Comparison of ENCODE assay signal across 8 mouse cellular contexts in genomic region chr12:3791732-3792131, GRCm38 (mm10). TPM values are rescaled to one million over a fixed set of nuclear protein-coding genes. Genes with fewer than 3 reads are reported as not detected.
DNase-seq lines count a peak whose midpoint lies in the region; ATAC-seq and TF ChIP-seq lines count a peak whose summit lies in the region.

No protein-coding gene starts in this region.

- H3K36me3 ChIP-seq in kidney, embryonic 14.5 days (ENCODE audit: control insufficient read depth, insufficient read depth, low read length), result no peaks in the 10 kb centered on the region
- no peaks in the 10 kb centered on the region for H3K36me3 ChIP-seq in limb, embryonic 14.5 days (ENCODE audit: control insufficient read depth, insufficient read depth, low read length)
- no peaks in the 10 kb centered on the region for H3K36me3 ChIP-seq in midbrain, embryonic 16.5 days (ENCODE audit: control insufficient read depth, insufficient read depth, low read length)
- no peaks in the 10 kb centered on the region for H3K36me3 ChIP-seq in spleen, adult 2 months (ENCODE audit: control insufficient read depth, insufficient read depth, low read length)

- no peaks in the 10 kb centered on the region for H3K27me3 ChIP-seq in kidney, embryonic 14.5 days (ENCODE audit: control insufficient read depth, insufficient read depth, low read length)
- H3K27me3 ChIP-seq in limb, embryonic 14.5 days (ENCODE audit: control insufficient read depth, insufficient read depth, low read length), result no peaks in the 10 kb centered on the region
- H3K27me3 ChIP-seq in midbrain, embryonic 16.5 days (ENCODE audit: control insufficient read depth, insufficient read depth, low read depth, low read length), result no peaks in the 10 kb centered on the region
- no peaks in the 10 kb centered on the region for H3K27me3 ChIP-seq in spleen, adult 2 months (ENCODE audit: control insufficient read depth, insufficient read depth, low read length)

- H3K4me2 ChIP-seq in kidney, embryonic 14.5 days (replicated peaks; ENCODE audit: low read depth, low read length), result peak overlapping the region; percentile 63
- peak overlapping the region; percentile 71 for H3K4me2 ChIP-seq in limb, embryonic 14.5 days (replicated peaks; ENCODE audit: low read depth, low read length, severe bottlenecking)
- H3K4me2 ChIP-seq in midbrain, embryonic 16.5 days (ENCODE audit: low read length), result peak overlapping the region; percentile 63

- ATAC-seq in kidney, embryonic 14.5 days (ENCODE audit: low FRiP score, low TSS enrichment), result peak; percentile 92
- peak; percentile 75 for ATAC-seq in limb, embryonic 14.5 days (ENCODE audit: low FRiP score, low read depth)
- peak; percentile 94 for ATAC-seq in midbrain, embryonic 16.5 days

- TF ChIP-seq CTCF in embryonic fibroblast, embryonic 13.5 days (IDR thresholded peaks at IDR 0.05; ENCODE audit: borderline replicate concordance, insufficient read depth, low read length), result peak; percentile 94
- TF ChIP-seq CTCF in spleen, adult 2 months (IDR thresholded peaks at IDR 0.05; ENCODE audit: extremely low read depth, insufficient read depth, insufficient read length, insufficient replicate concordance), result peak; percentile 96

- peak overlapping the region; percentile 40 for H3K4me3 ChIP-seq in embryonic fibroblast, embryonic 13.5 days (ENCODE audit: insufficient read depth, low read length)
- peak overlapping the region; percentile 36 for H3K4me3 ChIP-seq in kidney, embryonic 14.5 days (ENCODE audit: low read length)
- peak overlapping the region; percentile 37 for H3K4me3 ChIP-seq in limb, embryonic 14.5 days (replicated peaks; ENCODE audit: low read length)
- peak overlapping the region; percentile 31 for H3K4me3 ChIP-seq in midbrain, embryonic 16.5 days (ENCODE audit: low read depth, low read length)
- H3K4me3 ChIP-seq in spleen, adult 2 months (ENCODE audit: extremely low read depth, insufficient read depth, insufficient read length), result peak overlapping the region; percentile 26; the same call in 1 of the 2 replicates

- under 1% methylated on average over 22 of the region's 22 CpGs for WGBS in kidney, embryonic 14.5 days
- WGBS in limb, embryonic 14.5 days, result under 1% methylated on average over 22 of the region's 22 CpGs
- under 1% methylated on average over 22 of the region's 22 CpGs for WGBS in midbrain, embryonic 16.5 days
- WGBS in spleen, adult 2 months, result under 1% methylated on average over 22 of the region's 22 CpGs

- peak overlapping the region; percentile 47; the same call in 1 of the 2 replicates for H3K9ac ChIP-seq in kidney, embryonic 14.5 days (ENCODE audit: low read depth, low read length)
- peak overlapping the region; percentile 55 for H3K9ac ChIP-seq in limb, embryonic 14.5 days (ENCODE audit: low read depth, low read length, severe bottlenecking)
- peak overlapping the region; percentile 47; the same call in 1 of the 2 replicates for H3K9ac ChIP-seq in midbrain, embryonic 16.5 days (ENCODE audit: low read depth, low read length)

- H3K9me3 ChIP-seq in kidney, embryonic 14.5 days (ENCODE audit: control insufficient read depth, low read length), result no peaks in the 10 kb centered on the region
- no peaks in the 10 kb centered on the region for H3K9me3 ChIP-seq in limb, embryonic 14.5 days (ENCODE audit: control insufficient read depth, low read length)
- H3K9me3 ChIP-seq in midbrain, embryonic 16.5 days (replicated peaks; ENCODE audit: control insufficient read depth, low read length, poor library complexity, severe bottlenecking), result no peaks in the 10 kb centered on the region

- peak; percentile 41 for TF ChIP-seq POLR2A in embryonic fibroblast, embryonic 13.5 days (IDR thresholded peaks at IDR 0.05; ENCODE audit: low read depth, low read length)
- no peak for TF ChIP-seq POLR2A in limb, embryonic 14.5 days (IDR thresholded peaks at IDR 0.05; ENCODE audit: borderline replicate concordance, extremely low read depth, insufficient read depth, insufficient read length)
- no peak for TF ChIP-seq POLR2A in spleen, adult 2 months (IDR thresholded peaks at IDR 0.05; ENCODE audit: low read depth, low read length)

- peak; percentile 96 to 97 for DNase-seq in B cell, adult 2 months
- peak; percentile 99 for DNase-seq in brain, adult 2 months (ENCODE audit: low read depth, low spot score)
- DNase-seq in heart, adult 9 months (ENCODE audit: low spot score in 2 of 2), result peak; percentile 93 to 94
- DNase-seq in limb, embryonic 14.5 days (ENCODE audit: low spot score), result peak; percentile 87
- DNase-seq in spleen, adult 2 months (ENCODE audit: low read depth in 1 of 2, low spot score in 2 of 2), result peak; percentile 83 to 96

- H3K4me1 ChIP-seq in embryonic fibroblast, embryonic 13.5 days (ENCODE audit: control insufficient read depth, insufficient read depth, low read length), result no peaks in the 10 kb centered on the region
- H3K4me1 ChIP-seq in kidney, embryonic 14.5 days (ENCODE audit: control insufficient read depth, insufficient read depth, low read length), result peaks cover 16% of the 10 kb centered on the region
- H3K4me1 ChIP-seq in limb, embryonic 14.5 days (ENCODE audit: control insufficient read depth, insufficient read depth, low read length), result peaks cover 28% of the 10 kb centered on the region
- peaks cover 18% of the 10 kb centered on the region for H3K4me1 ChIP-seq in midbrain, embryonic 16.5 days (ENCODE audit: control insufficient read depth, insufficient read depth, low read length)
- peaks cover 6% of the 10 kb centered on the region; the same call in 1 of the 2 replicates for H3K4me1 ChIP-seq in spleen, adult 2 months (ENCODE audit: control insufficient read depth, insufficient read depth, insufficient read length)

- H3K27ac ChIP-seq in embryonic fibroblast, embryonic 13.5 days (ENCODE audit: insufficient read depth, low read length), result no peak overlapping the region
- H3K27ac ChIP-seq in kidney, embryonic 14.5 days (ENCODE audit: low read depth, low read length), result no peak overlapping the region
- no peak overlapping the region for H3K27ac ChIP-seq in limb, embryonic 14.5 days (replicated peaks; ENCODE audit: low read depth, low read length)
- peak overlapping the region; percentile 62 for H3K27ac ChIP-seq in midbrain, embryonic 16.5 days (ENCODE audit: low read length)
- H3K27ac ChIP-seq in spleen, adult 2 months (ENCODE audit: insufficient read depth, low read length), result no peak overlapping the region

RNA-seq across cellular contexts. Expression of gene Dnmt3a, which starts 14.1 kb away (rescaled TPM):
- 21.6 and 27.0 TPM in 2 replicates for polyA plus RNA-seq in embryonic fibroblast, embryonic 13.5 days (2011; ENCODE audit: insufficient read length, low read depth, missing spikeins)
- polyA plus RNA-seq in kidney, embryonic 14.5 days (2014; fragmentation: Nextera tagmentation; extraction: Ambion mirVana), result 59.9 and 87.9 TPM in 2 replicates
- 48.7 and 53.1 TPM in 2 replicates for polyA plus RNA-seq in limb, embryonic 14.5 days (2012; rRNA removed)
- 74.5 and 84.4 TPM in 2 replicates for polyA plus RNA-seq in limb, embryonic 14.5 days (2014; fragmentation: Nextera tagmentation; extraction: Ambion mirVana)
- 112 and 125 TPM in 2 replicates for polyA plus RNA-seq in midbrain, embryonic 16.5 days (2015; fragmentation: Nextera tagmentation; extraction: Ambion mirVana)
- polyA plus RNA-seq in spleen, adult 2 months (2012; rRNA removed), result 19.3 and 22.4 TPM in 2 replicates
